Mouse (Mus musculus): ENCODE measurements at regions not wholly inside any gene's neighbourhood (a gene's known extent, or its start where the extent isn't known, plus 50 kb on each side); places are given as distances from the start of the nearest gene placed in this dataset.

- DNase-seq (ENCODE audit: low spot score) = no peak
These were observed 138.8 kb downstream of the Tex29 start for GRCm38 (mm10) chr8:11979056-11979455.

GRCm38 (mm10) chr8:11981458-11981857, 141.2 kb downstream of the Tex29 start:
- peak; percentile 42 for DNase-seq (ENCODE audit: low spot score)

- no peak for DNase-seq (ENCODE audit: low spot score)
These were observed 149.8 kb downstream of the Tex29 start for GRCm38 (mm10) chr8:11990024-11990423.

- peak; percentile 85 for DNase-seq (ENCODE audit: low spot score)
These were observed 159.6 kb downstream of the Tex29 start for GRCm38 (mm10) chr8:11999736-12000458.

GRCm38 (mm10) chr8:12000459-12000789, 160.2 kb downstream of the Tex29 start:
- DNase-seq (ENCODE audit: low spot score) = no peak

- DNase-seq (ENCODE audit: low spot score) = no peak
These were observed 164.0 kb downstream of the Tex29 start for GRCm38 (mm10) chr8:12004241-12004640.

GRCm38 (mm10) chr8:12012769-12013168, 172.5 kb downstream of the Tex29 start:
- DNase-seq (ENCODE audit: low spot score) = no peak

GRCm38 (mm10) chr8:12017750-12018149, 177.5 kb downstream of the Tex29 start:
- DNase-seq (ENCODE audit: low spot score) = no peak

- no peak for DNase-seq (ENCODE audit: low spot score)
These were observed 179.0 kb downstream of the Tex29 start for GRCm38 (mm10) chr8:12019272-12019671.

- no peak for DNase-seq (ENCODE audit: low spot score)
These were observed 183.6 kb downstream of the Tex29 start for GRCm38 (mm10) chr8:12023669-12024390.

- DNase-seq (ENCODE audit: low spot score) = no peak
These were observed 190.3 kb downstream of the Tex29 start for GRCm38 (mm10) chr8:12030363-12031116.

GRCm38 (mm10) chr8:12031796-12032195, 191.5 kb downstream of the Tex29 start:
- no peak for DNase-seq (ENCODE audit: low spot score)

GRCm38 (mm10) chr8:12032386-12032785, 192.1 kb downstream of the Tex29 start:
- no peak for DNase-seq (ENCODE audit: low spot score)

GRCm38 (mm10) chr8:12036349-12036748, 196.1 kb downstream of the Tex29 start:
- no peak for DNase-seq (ENCODE audit: low spot score)

GRCm38 (mm10) chr8:12040924-12041323, 200.7 kb downstream of the Tex29 start:
- DNase-seq (ENCODE audit: low spot score) = no peak

- DNase-seq (ENCODE audit: low spot score) = no peak
These were observed 201.4 kb downstream of the Tex29 start for GRCm38 (mm10) chr8:12041662-12042061.

GRCm38 (mm10) chr8:12050841-12051240, 210.6 kb downstream of the Tex29 start:
- no peak for DNase-seq (ENCODE audit: low spot score)

GRCm38 (mm10) chr8:12051357-12051756, 211.1 kb downstream of the Tex29 start:
- DNase-seq (ENCODE audit: low spot score) = no peak

GRCm38 (mm10) chr8:12055931-12056330, 215.7 kb downstream of the Tex29 start:
- DNase-seq (ENCODE audit: low spot score) = no peak

GRCm38 (mm10) chr8:12061237-12061636, 217.4 kb upstream of the A230072I06Rik start:
- DNase-seq (ENCODE audit: low spot score) = no peak

GRCm38 (mm10) chr8:12062710-12063109, 215.9 kb upstream of the A230072I06Rik start:
- DNase-seq (ENCODE audit: low spot score) = no peak

- DNase-seq (ENCODE audit: low spot score) = no peak
These were observed 214.0 kb upstream of the A230072I06Rik start for GRCm38 (mm10) chr8:12064664-12065063.

GRCm38 (mm10) chr8:12066454-12066853, 212.2 kb upstream of the A230072I06Rik start:
- no peak for DNase-seq (ENCODE audit: low spot score)

Data from embryo, embryonic 10 days (tissue).